Mouse (Mus musculus) C2C12 (cell line): ENCODE measurements at regions not wholly inside any gene's neighbourhood (a gene's known extent, or its start where the extent isn't known, plus 50 kb on each side); places are given as distances from the start of the nearest gene placed in this dataset.

Experiments
- H3K27me3 ChIP-seq: one replicate; pipeline ENCODE4 v1.6.1; 2011; ENCODE audit not compliant: control insufficient read depth, insufficient read depth, insufficient read length
- H3K36me3 ChIP-seq: one replicate; pipeline ENCODE4 v1.6.1; 2011; ENCODE audit not compliant: control insufficient read depth, insufficient read depth
- H3K4me3 ChIP-seq: one replicate; pipeline ENCODE4 v1.5.1; 2011; ENCODE audit warnings: mild to moderate bottlenecking, control low read depth; ENCODE audit not compliant: poor library complexity, insufficient read depth, severe bottlenecking
- H3K79me2 ChIP-seq: one replicate; pipeline ENCODE4 v1.6.1; 2011; ENCODE audit not compliant: control insufficient read depth, insufficient read depth
- H3K79me3 ChIP-seq: one replicate; pipeline ENCODE4 v1.6.1; 2011; ENCODE audit warnings: low read depth, control low read depth
- H3ac ChIP-seq: one replicate; pipeline ENCODE3; 2011; ENCODE audit warnings: low read depth; ENCODE audit not compliant: control insufficient read depth, insufficient read length
- CEBPB ChIP-seq: IDR thresholded peaks from one replicate; pipeline ENCODE4 v1.6.1; 2011; ENCODE audit warnings: low read depth, mild to moderate bottlenecking, control low read depth, moderate library complexity
- CTCF ChIP-seq: IDR thresholded peaks from one replicate; pipeline ENCODE4 v1.5.1; 2011; ENCODE audit not compliant: control insufficient read depth, insufficient read depth, insufficient read length
- FOSL1 ChIP-seq: IDR thresholded peaks from one replicate; pipeline ENCODE4 v1.8.0; 2011; ENCODE audit warnings: mild to moderate bottlenecking, low read length; ENCODE audit not compliant: poor library complexity, insufficient read depth, severe bottlenecking
- MAX ChIP-seq: IDR thresholded peaks from one replicate; pipeline ENCODE4 v1.6.1; 2011; ENCODE audit warnings: mild to moderate bottlenecking, control low read depth
- MYOD1 ChIP-seq: IDR thresholded peaks from one replicate; pipeline ENCODE4 v1.6.1; 2011; ENCODE audit warnings: low read depth; ENCODE audit not compliant: control insufficient read depth, insufficient read length
- MYOG ChIP-seq: IDR thresholded peaks from one replicate; pipeline ENCODE4 v1.6.1; 2011; ENCODE audit not compliant: control insufficient read depth, insufficient read length; ENCODE audit errors: extremely low read depth
- USF1 ChIP-seq: IDR thresholded peaks from one replicate; pipeline ENCODE4 v1.6.1; 2011; ENCODE audit warnings: low read depth, mild to moderate bottlenecking, control low read depth, moderate library complexity

DNA sequence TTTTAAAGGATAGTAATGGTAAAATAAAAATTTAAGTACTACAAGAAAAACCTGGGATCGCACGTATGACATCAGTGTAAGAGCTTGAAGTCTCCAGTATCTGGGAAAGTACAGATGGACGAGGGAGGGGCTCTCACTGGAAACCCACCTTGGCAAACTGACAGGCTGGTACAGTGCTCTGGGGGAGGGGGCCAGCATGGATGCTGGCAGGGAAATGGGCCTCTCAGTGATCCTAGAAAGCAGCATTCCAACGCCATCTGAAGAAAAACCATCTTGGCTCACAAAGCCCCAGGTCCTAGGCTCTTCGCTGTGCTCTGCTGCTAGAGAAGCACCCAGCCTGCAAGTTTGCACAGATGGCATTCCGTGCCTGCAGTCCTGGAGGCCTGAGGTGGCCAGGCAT, 65.1 kb upstream of the A530016L24Rik start:
- Histone ChIP-seq H3K79me2 (no peaks in the 10 kb centered on the region), H3ac (no peak overlapping the region), H3K36me3 (no peaks in the 10 kb centered on the region), H3K27me3 (peaks cover 44% of the 10 kb centered on the region), H3K79me3 (no peaks in the 10 kb centered on the region), H3K4me3 (no peak overlapping the region)
- no peak for TF ChIP-seq CTCF
- TF ChIP-seq CEBPB, result no peak
- no peak for TF ChIP-seq FOSL1
- no peak for TF ChIP-seq USF1
- no peak for TF ChIP-seq MYOD1
- TF ChIP-seq MYOG, result no peak
- TF ChIP-seq MAX, result no peak

DNA sequence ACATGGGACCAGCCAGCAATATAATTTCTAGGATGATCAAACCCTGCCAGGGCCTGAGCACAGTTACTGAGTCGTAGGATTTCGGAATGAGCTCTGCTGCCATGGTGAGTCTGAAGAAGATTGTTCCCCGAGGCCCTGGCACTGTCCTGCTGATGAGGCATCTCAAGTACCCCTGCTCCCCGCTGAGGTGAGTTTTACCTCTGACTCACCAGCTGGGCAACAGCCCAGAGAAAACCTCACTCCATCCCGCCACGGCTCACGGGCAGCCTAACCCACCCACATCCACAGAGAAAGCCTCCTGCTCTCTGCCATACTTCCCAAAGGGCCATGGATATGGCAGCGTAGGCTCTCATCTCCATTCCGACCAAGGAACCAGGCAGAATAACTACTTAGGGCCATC, 62.6 kb upstream of the A530016L24Rik start:
- H3K4me3 ChIP-seq, result no peak overlapping the region
- H3K27me3 ChIP-seq, result peaks cover 57% of the 10 kb centered on the region
- H3K79me2 ChIP-seq, result no peaks in the 10 kb centered on the region
- no peaks in the 10 kb centered on the region for H3K36me3 ChIP-seq
- no peaks in the 10 kb centered on the region for H3K79me3 ChIP-seq
- no peak overlapping the region for H3ac ChIP-seq
- TF ChIP-seq MYOG (no peak), MYOD1 (no peak), USF1 (no peak), CTCF (no peak), CEBPB (no peak), MAX (no peak), FOSL1 (no peak)

DNA sequence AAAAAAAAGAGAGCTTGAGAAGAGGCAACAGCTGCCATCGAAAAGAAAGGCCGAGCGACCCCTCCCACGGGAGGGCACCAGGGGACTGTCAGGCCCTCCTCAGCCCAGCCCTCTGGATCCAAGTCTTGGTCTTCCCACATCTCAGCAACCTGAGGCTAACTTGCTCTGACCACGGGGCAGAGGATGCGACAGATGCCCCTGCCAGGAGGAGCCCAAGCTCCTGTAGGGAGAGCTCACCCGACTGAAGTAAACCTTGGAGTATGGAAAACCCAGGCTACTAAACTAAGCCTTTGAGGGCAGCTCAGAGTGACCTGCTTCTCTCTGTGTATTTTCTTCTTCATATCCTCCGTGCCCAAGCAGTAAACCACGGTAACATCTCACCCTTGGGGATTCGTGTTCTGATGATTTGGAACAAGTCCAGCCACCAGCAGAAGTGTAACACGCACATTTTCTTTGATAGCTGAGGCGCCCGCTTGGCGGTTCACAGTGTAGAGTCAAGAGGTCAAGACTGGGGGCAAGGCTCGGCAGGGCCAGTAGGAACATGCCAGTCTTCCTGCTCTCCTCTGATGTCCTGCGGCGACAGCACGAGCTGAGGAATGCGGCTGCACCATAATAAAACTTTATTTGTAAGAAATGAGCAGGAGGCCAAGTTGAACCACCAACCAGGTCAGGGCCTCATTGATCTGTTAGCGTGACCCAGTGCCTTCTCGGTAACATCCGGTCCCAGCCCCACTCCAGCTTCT, 59.0 kb upstream of the A530016L24Rik start:
- Histone ChIP-seq H3K4me3 (no peak overlapping the region), H3K27me3 (peaks cover 77% of the 10 kb centered on the region), H3K79me3 (no peaks in the 10 kb centered on the region), H3ac (no peak overlapping the region), H3K36me3 (no peaks in the 10 kb centered on the region), H3K79me2 (no peaks in the 10 kb centered on the region)
- TF ChIP-seq USF1, result no peak
- TF ChIP-seq MYOD1, result no peak
- no peak for TF ChIP-seq FOSL1

DNA sequence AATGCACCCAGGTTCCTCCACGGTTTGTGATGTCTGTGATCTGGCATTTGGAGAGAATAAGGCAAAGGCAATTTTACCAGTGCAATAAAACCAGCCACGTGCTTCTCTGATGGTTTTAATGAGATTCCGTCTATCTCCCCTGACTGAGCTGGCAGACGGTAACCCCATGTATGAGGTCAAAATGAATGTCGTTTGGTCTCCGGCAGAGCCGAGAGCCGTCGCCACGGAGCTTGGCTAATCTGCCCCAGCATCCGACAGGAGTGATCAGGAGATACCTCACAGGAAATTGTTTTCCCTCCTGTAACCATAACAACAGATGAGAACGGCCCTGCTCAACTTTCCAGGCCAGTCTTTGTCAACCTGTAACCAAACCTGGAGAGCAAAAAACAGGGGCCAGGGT, 55.9 kb upstream of the A530016L24Rik start:
- Histone ChIP-seq H3K79me2 (no peaks in the 10 kb centered on the region), H3K79me3 (no peaks in the 10 kb centered on the region), H3K36me3 (no peaks in the 10 kb centered on the region), H3K4me3 (no peak overlapping the region), H3K27me3 (peaks cover 77% of the 10 kb centered on the region), H3ac (no peak overlapping the region)
- TF ChIP-seq CEBPB, result no peak

GRCm38 (mm10) chr12:112434673-112435294, 54.5 kb upstream of the A530016L24Rik start:
- no peak overlapping the region for H3ac ChIP-seq
- no peak for TF ChIP-seq MAX
- TF ChIP-seq FOSL1, result no peak
- no peak for TF ChIP-seq CTCF
- TF ChIP-seq USF1, result no peak
- no peak for TF ChIP-seq CEBPB
- TF ChIP-seq MYOG, result no peak
- no peaks in the 10 kb centered on the region for H3K79me3 ChIP-seq
- H3K36me3 ChIP-seq, result no peaks in the 10 kb centered on the region
- H3K79me2 ChIP-seq, result no peaks in the 10 kb centered on the region
- H3K4me3 ChIP-seq, result no peak overlapping the region
- peaks cover 64% of the 10 kb centered on the region for H3K27me3 ChIP-seq
